Mouse (Mus musculus): ENCODE measurements around the gene Pi4k2b.

Gene Pi4k2b

DNA sequence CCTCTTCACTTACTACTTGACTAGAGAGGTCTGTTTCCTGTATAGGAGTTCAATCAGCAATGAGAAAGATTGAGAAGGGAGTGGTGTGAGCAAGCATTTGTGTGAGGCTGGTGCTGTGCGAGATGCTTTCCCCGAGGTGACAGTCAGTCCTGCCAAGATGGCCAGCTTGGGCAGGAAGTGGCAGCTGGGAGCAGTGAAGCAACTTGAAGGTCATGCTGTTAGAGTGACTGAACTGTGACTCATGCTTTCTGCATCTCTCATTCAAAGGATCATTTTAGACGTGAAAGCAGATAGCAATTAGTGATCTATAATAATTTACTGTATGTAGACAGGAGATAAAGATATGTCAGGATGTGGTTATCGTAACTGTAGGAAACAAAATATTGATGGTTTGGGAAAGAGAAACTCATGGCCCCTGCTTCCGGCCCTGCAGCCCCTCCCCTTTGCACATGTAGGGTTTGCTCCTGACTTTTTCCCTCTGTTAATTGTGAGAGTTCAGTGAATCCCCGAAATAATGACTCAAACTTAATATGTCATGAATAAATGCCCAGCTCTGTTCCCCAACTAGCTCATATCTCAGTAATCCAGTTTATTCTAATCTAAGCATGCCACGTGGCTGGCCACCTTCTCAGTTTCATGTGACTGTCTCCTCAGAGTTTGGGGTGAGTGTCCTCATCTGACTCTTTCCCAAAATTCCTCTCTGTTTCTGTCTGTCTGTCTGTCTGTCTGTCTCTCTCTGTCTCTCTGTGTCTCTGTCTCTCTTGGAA, 45.4 kb downstream of the Pi4k2b start:
- Histone ChIP-seq H3K4me1 (replicated peaks; ENCODE audit: low read depth, low read length) (peaks cover 35% of the 10 kb centered on the region), H3K4me3 (replicated peaks; ENCODE audit: low read length) (no peak overlapping the region), H3K9me3 (ENCODE audit: low read length) (no peaks in the 10 kb centered on the region), H3K36me3 (ENCODE audit: insufficient read depth, low read length) (peaks cover 56% of the 10 kb centered on the region), H3K27me3 (ENCODE audit: insufficient read depth, low read length) (no peaks in the 10 kb centered on the region)
- TF ChIP-seq POU5F1 (IDR thresholded peaks at IDR 0.05; ENCODE audit: borderline replicate concordance, low read length) = no peak
- TF ChIP-seq NANOG (IDR thresholded peaks at IDR 0.05; ENCODE audit: borderline replicate concordance, low read length) = no peak
- TF ChIP-seq CTCF (conservative IDR thresholded peaks at IDR 0.05; ENCODE audit: low read length) = no peak

GRCm38 (mm10) chr5:52793230-52793629, 51.9 kb downstream of the Pi4k2b start:
- H3K9me3 ChIP-seq (ENCODE audit: low read length) = no peaks in the 10 kb centered on the region
- no peak overlapping the region for H3K4me3 ChIP-seq (replicated peaks; ENCODE audit: low read length)
- H3K27me3 ChIP-seq (ENCODE audit: insufficient read depth, low read length) = no peaks in the 10 kb centered on the region

DNA sequence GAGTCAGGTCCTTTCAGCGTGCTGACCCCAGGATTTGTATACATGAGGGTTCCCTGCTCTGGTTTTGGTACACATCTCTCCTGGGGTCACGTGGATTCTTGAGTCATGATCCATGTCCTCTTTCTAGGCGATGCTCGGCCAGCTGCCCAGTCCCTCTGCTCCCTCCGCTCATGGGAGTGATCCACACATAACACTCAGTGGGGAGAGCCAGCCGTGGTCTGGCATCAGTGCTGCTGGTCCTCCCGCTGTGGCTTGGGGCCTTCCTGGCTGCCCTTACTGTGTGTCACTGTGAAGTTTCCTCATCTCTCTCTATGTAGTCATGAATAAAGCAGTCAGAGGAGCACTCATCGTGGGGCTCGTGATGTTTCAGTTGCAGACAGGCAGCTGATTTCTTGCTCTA, 52.7 kb downstream of the Pi4k2b start:
- Histone ChIP-seq H3K4me3 (replicated peaks; ENCODE audit: low read length) (no peak overlapping the region), H3K9me3 (ENCODE audit: low read length) (no peaks in the 10 kb centered on the region), H3K27me3 (ENCODE audit: insufficient read depth, low read length) (no peaks in the 10 kb centered on the region), H3K4me1 (replicated peaks; ENCODE audit: low read depth, low read length) (peaks cover 16% of the 10 kb centered on the region), H3K36me3 (ENCODE audit: insufficient read depth, low read length) (peaks cover 76% of the 10 kb centered on the region)
- no peak for TF ChIP-seq NANOG (IDR thresholded peaks at IDR 0.05; ENCODE audit: borderline replicate concordance, low read length)
- no peak for TF ChIP-seq POU5F1 (IDR thresholded peaks at IDR 0.05; ENCODE audit: borderline replicate concordance, low read length)
- TF ChIP-seq CTCF (conservative IDR thresholded peaks at IDR 0.05; ENCODE audit: low read length) = no peak

More at GRCm38 (mm10) chr5:52793230-52793629, 51.9 kb downstream of the Pi4k2b start:
- TF ChIP-seq POU5F1 (IDR thresholded peaks at IDR 0.05; ENCODE audit: borderline replicate concordance, low read length) = no peak
- TF ChIP-seq CTCF (conservative IDR thresholded peaks at IDR 0.05; ENCODE audit: low read length) = no peak
- TF ChIP-seq NANOG (IDR thresholded peaks at IDR 0.05; ENCODE audit: borderline replicate concordance, low read length) = no peak
- H3K4me1 ChIP-seq (replicated peaks; ENCODE audit: low read depth, low read length) = peaks cover 16% of the 10 kb centered on the region
- peaks cover 79% of the 10 kb centered on the region for H3K36me3 ChIP-seq (ENCODE audit: insufficient read depth, low read length)

DNA sequence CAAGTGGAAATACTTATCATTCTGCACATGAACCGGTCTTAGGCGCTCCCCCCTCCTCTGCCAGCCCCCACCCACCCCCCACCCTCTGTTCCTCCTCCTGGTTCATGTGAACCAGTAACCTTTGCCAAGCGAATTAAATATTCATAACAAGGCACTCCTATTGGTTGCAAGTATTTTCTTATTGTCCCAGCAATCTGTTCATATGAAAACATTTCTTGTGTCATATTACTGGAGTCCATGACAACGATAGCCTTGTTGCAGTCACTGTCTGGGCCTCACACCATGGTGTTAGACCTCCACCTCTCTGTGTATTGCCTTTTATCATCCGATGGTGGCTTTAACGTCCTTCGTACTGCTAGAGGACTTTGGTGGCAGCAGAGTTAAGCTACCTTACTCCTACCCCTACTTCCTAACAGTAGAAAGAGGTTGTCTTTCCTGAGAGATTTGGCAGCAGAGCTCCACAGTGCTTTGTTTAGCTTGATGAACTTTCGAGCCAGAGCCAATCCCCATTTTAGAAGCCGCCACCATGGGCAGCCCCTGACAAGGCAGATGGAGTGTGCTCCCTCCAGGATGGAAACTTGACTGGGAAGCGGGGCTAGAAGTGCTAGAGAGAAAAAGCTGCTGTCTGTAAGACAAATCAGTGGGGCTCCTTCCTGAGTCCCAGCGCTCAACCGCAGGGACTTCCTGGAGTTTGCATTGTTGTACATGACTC, 58.1 kb downstream of the Pi4k2b start:
- TF ChIP-seq NANOG (IDR thresholded peaks at IDR 0.05; ENCODE audit: borderline replicate concordance, low read length) = no peak
- TF ChIP-seq CTCF (conservative IDR thresholded peaks at IDR 0.05; ENCODE audit: low read length) = no peak
- no peak for TF ChIP-seq POU5F1 (IDR thresholded peaks at IDR 0.05; ENCODE audit: borderline replicate concordance, low read length)
- Histone ChIP-seq H3K4me3 (replicated peaks; ENCODE audit: low read length) (no peak overlapping the region), H3K9me3 (ENCODE audit: low read length) (no peaks in the 10 kb centered on the region), H3K36me3 (ENCODE audit: insufficient read depth, low read length) (peaks cover 65% of the 10 kb centered on the region), H3K4me1 (replicated peaks; ENCODE audit: low read depth, low read length) (peaks cover 4% of the 10 kb centered on the region), H3K27me3 (ENCODE audit: insufficient read depth, low read length) (no peaks in the 10 kb centered on the region)

GRCm38 (mm10) chr5:52805801-52806200, 64.4 kb downstream of the Pi4k2b start:
- Histone ChIP-seq H3K4me1 (replicated peaks; ENCODE audit: low read depth, low read length) (peaks cover 13% of the 10 kb centered on the region), H3K4me3 (replicated peaks; ENCODE audit: low read length) (no peak overlapping the region), H3K36me3 (ENCODE audit: insufficient read depth, low read length) (peaks cover 68% of the 10 kb centered on the region), H3K27me3 (ENCODE audit: insufficient read depth, low read length) (no peaks in the 10 kb centered on the region), H3K9me3 (ENCODE audit: low read length) (no peaks in the 10 kb centered on the region)
- TF ChIP-seq NANOG (IDR thresholded peaks at IDR 0.05; ENCODE audit: borderline replicate concordance, low read length) (no peak), POU5F1 (IDR thresholded peaks at IDR 0.05; ENCODE audit: borderline replicate concordance, low read length) (no peak), CTCF (conservative IDR thresholded peaks at IDR 0.05; ENCODE audit: low read length) (no peak)

GRCm38 (mm10) chr5:52806349-52806748, 65.0 kb downstream of the Pi4k2b start:
- H3K27me3 ChIP-seq (ENCODE audit: insufficient read depth, low read length) = no peaks in the 10 kb centered on the region
- no peak overlapping the region for H3K4me3 ChIP-seq (replicated peaks; ENCODE audit: low read length)
- H3K36me3 ChIP-seq (ENCODE audit: insufficient read depth, low read length) = peaks cover 72% of the 10 kb centered on the region
- TF ChIP-seq CTCF (conservative IDR thresholded peaks at IDR 0.05; ENCODE audit: low read length) (no peak), POU5F1 (IDR thresholded peaks at IDR 0.05; ENCODE audit: borderline replicate concordance, low read length) (no peak), NANOG (IDR thresholded peaks at IDR 0.05; ENCODE audit: borderline replicate concordance, low read length) (no peak)
- H3K4me1 ChIP-seq (replicated peaks; ENCODE audit: low read depth, low read length) = peaks cover 13% of the 10 kb centered on the region
- no peaks in the 10 kb centered on the region for H3K9me3 ChIP-seq (ENCODE audit: low read length)

GRCm38 (mm10) chr5:52807030-52807429, 65.7 kb downstream of the Pi4k2b start:
- Histone ChIP-seq H3K36me3 (ENCODE audit: insufficient read depth, low read length) (peaks cover 70% of the 10 kb centered on the region), H3K9me3 (ENCODE audit: low read length) (no peaks in the 10 kb centered on the region), H3K4me3 (replicated peaks; ENCODE audit: low read length) (no peak overlapping the region), H3K4me1 (replicated peaks; ENCODE audit: low read depth, low read length) (peaks cover 13% of the 10 kb centered on the region), H3K27me3 (ENCODE audit: insufficient read depth, low read length) (no peaks in the 10 kb centered on the region)
- TF ChIP-seq NANOG (IDR thresholded peaks at IDR 0.05; ENCODE audit: borderline replicate concordance, low read length) (no peak), CTCF (conservative IDR thresholded peaks at IDR 0.05; ENCODE audit: low read length) (no peak), POU5F1 (IDR thresholded peaks at IDR 0.05; ENCODE audit: borderline replicate concordance, low read length) (no peak)

DNA sequence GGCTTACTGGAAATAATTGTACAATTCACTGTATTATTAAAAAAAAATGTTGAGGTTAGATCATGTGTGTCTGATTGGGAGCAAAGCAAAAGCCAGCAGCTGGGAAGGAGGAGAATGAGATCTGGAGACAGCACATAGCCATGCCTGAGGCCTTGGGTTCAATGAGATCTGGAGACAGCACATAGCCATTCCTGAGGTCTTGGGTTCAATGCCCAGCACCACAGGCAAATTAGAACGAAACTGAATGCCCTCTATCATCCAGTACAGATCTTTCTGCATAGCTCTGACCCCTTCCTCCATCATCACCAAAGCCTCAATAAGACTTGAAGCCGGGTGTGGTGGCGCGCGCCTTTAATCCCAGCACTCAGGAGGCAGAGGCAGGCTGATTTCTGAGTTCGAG, 69.1 kb downstream of the Pi4k2b start:
- no peak for TF ChIP-seq NANOG (IDR thresholded peaks at IDR 0.05; ENCODE audit: borderline replicate concordance, low read length)
- no peak for TF ChIP-seq CTCF (conservative IDR thresholded peaks at IDR 0.05; ENCODE audit: low read length)
- TF ChIP-seq POU5F1 (IDR thresholded peaks at IDR 0.05; ENCODE audit: borderline replicate concordance, low read length) = no peak
- H3K36me3 ChIP-seq (ENCODE audit: insufficient read depth, low read length) = peaks cover 85% of the 10 kb centered on the region

More for the DNA sequence above, 69.1 kb downstream of the Pi4k2b start:
- Histone ChIP-seq H3K4me3 (replicated peaks; ENCODE audit: low read length) (no peak overlapping the region), H3K4me1 (replicated peaks; ENCODE audit: low read depth, low read length) (peaks cover 11% of the 10 kb centered on the region), H3K9me3 (ENCODE audit: low read length) (no peaks in the 10 kb centered on the region), H3K27me3 (ENCODE audit: insufficient read depth, low read length) (no peaks in the 10 kb centered on the region)

All from E14TG2a.4 (cell line).